In genomic region chr1:23966226-23966625, GRCm38 (mm10) we compare ENCODE assay signal across 18 mouse cellular contexts. TPM values are rescaled to one million over a fixed set of nuclear protein-coding genes. Genes with fewer than 3 reads are reported as not detected.
A peak's percentile ranks its signal among the peaks of the same experiment; 100 is the strongest.
DNase-seq lines count a peak whose midpoint lies in the region; ATAC-seq and TF ChIP-seq lines count a peak whose summit lies in the region.
"Had no signal": no experiment of that assay in that cellular context is flagged by ENCODE, and none has a peak within 500 bp of the region (broad histone marks: within the 10 kb centered on the region; RNA-seq: fewer than 3 reads in every experiment).

No protein-coding gene starts in this region.

- ATAC-seq in heart, embryonic 13.5 days (ENCODE audit: extremely low read depth, insufficient number of reproducible peaks, low FRiP score, low TSS enrichment): no peak
- ATAC-seq in megakaryocyte-erythroid progenitor cell, adult 5-6 weeks (replicated peaks; ENCODE audit: low FRiP score, low TSS enrichment, poor library complexity, severe bottlenecking): peak; percentile 96
- ATAC-seq in frontal cortex, adult (ENCODE audit: low TSS enrichment): no peak
- no peak for ATAC-seq in lung, postnatal 0 days
- ATAC-seq: forebrain, postnatal 0 days; intestine, embryonic 15.5 days; midbrain, embryonic 15.5 days had no signal

- no peak for TF ChIP-seq CTCF in lung, postnatal 0 days (IDR thresholded peaks at IDR 0.05)

- no peak for TF ChIP-seq EP300 in lung, postnatal 0 days (IDR thresholded peaks at IDR 0.05)

- no peaks in the 10 kb centered on the region for H3K9me3 ChIP-seq in heart, embryonic 13.5 days
- no peaks in the 10 kb centered on the region for H3K9me3 ChIP-seq in lung, postnatal 0 days (ENCODE audit: low read length)
- H3K9me3 ChIP-seq: intestine, embryonic 15.5 days; midbrain, embryonic 15.5 days had no signal

- DNase-seq in heart, postnatal 25 days (ENCODE audit: low spot score): no peak
- DNase-seq in NIH3T3 (ENCODE audit: low read depth) (peak; percentile 41), liver (peak; percentile 26)
- no peak for DNase-seq in lung, postnatal 0 days (ENCODE audit: low spot score)
- no peak for DNase-seq in layer of hippocampus, adult 18-20 months (ENCODE audit: low spot score in 2 of 2)
- DNase-seq: adrenal gland, postnatal 14 days; B cell, adult 2 months; forebrain, postnatal 0 days; gastrocnemius, postnatal 14 days; kidney, postnatal 14 days; layer of hippocampus, postnatal 36 days; lung, postnatal 14 days; thymus, adult 18-20 months had no signal

- H3K4me2 ChIP-seq in heart, embryonic 13.5 days: no peak overlapping the region
- no peak overlapping the region for H3K4me2 ChIP-seq in lung, postnatal 0 days (replicated peaks; ENCODE audit: low read depth, low read length)
- H3K4me2 ChIP-seq: intestine, embryonic 15.5 days; midbrain, embryonic 15.5 days had no signal

- H3K4me3 ChIP-seq in heart, embryonic 13.5 days: no peak overlapping the region
- no peak overlapping the region for H3K4me3 ChIP-seq in lung, postnatal 0 days (ENCODE audit: low read depth, low read length)
- H3K4me3 ChIP-seq: intestine, embryonic 15.5 days; midbrain, embryonic 15.5 days had no signal

- H3K27ac ChIP-seq in heart, embryonic 13.5 days (replicated peaks): 0 out of 2 replicates have a peak overlapping the region, but pooled peaks have one; percentile 43
- H3K27ac ChIP-seq in lung, postnatal 0 days (ENCODE audit: low read length): no peak overlapping the region
- H3K27ac ChIP-seq: intestine, embryonic 15.5 days; midbrain, embryonic 15.5 days had no signal

- no peaks in the 10 kb centered on the region for H3K36me3 ChIP-seq in heart, embryonic 13.5 days
- H3K36me3 ChIP-seq in lung, postnatal 0 days (ENCODE audit: insufficient read depth, low read length): no peaks in the 10 kb centered on the region
- H3K36me3 ChIP-seq: intestine, embryonic 15.5 days; midbrain, embryonic 15.5 days had no signal

- H3K9ac ChIP-seq in heart, embryonic 13.5 days: no peak overlapping the region
- no peak overlapping the region for H3K9ac ChIP-seq in lung, postnatal 0 days (replicated peaks; ENCODE audit: low read depth)
- H3K9ac ChIP-seq: forebrain, postnatal 0 days; intestine, embryonic 15.5 days; midbrain, embryonic 15.5 days had no signal

- peaks cover 9% of the 10 kb centered on the region for H3K4me1 ChIP-seq in heart, embryonic 13.5 days
- no peaks in the 10 kb centered on the region for H3K4me1 ChIP-seq in lung, postnatal 0 days (ENCODE audit: insufficient read depth, low read depth, low read length)
- H3K4me1 ChIP-seq: intestine, embryonic 15.5 days; midbrain, embryonic 15.5 days had no signal

- intact Hi-C loops in heart, postnatal 25 days (cut with DNase I): no loop called here

- WGBS in heart, embryonic 13.5 days: 14% methylated on average over 1 of the region's 1 CpGs
- WGBS in lung, postnatal 0 days: 38% methylated on average over 1 of the region's 1 CpGs

- no peaks in the 10 kb centered on the region for H3K27me3 ChIP-seq in heart, embryonic 13.5 days (replicated peaks)
- H3K27me3 ChIP-seq in lung, postnatal 0 days (replicated peaks; ENCODE audit: insufficient read depth, low read length): no peaks in the 10 kb centered on the region
- H3K27me3 ChIP-seq: intestine, embryonic 15.5 days; midbrain, embryonic 15.5 days had no signal

RNA-seq across cellular contexts. Expression of gene Sdhaf4, which starts 39.2 kb away (rescaled TPM):
- 68.6 and 73.2 TPM in 2 replicates for polyA plus RNA-seq in heart, embryonic 13.5 days (2015; fragmentation: Nextera tagmentation; extraction: Ambion mirVana)
- total RNA-seq in heart, postnatal 25 days (2021): 10 to 100 TPM; 80.8 to 90.2 TPM
- 31.9 and 43.0 TPM in 2 replicates for total RNA-seq in megakaryocyte-erythroid progenitor cell, adult 5-6 weeks (2014; fragmentation: Nextera tagmentation)
- total RNA-seq in megakaryocyte-erythroid progenitor cell, adult 5-6 weeks (2017): 19.0 and 26.1 TPM in 2 replicates
- 80.7 and 84.3 TPM in 2 replicates for polyA plus RNA-seq in lung, postnatal 0 days (2015; fragmentation: Nextera tagmentation; extraction: Ambion mirVana)
- 10 to 100 TPM; 50.7 to 54.3 TPM for total RNA-seq in layer of hippocampus, adult 18-20 months (2021)

RNA-seq across cellular contexts. Expression of gene Smap1, which starts 44.1 kb away (rescaled TPM):
- polyA plus RNA-seq in heart, embryonic 13.5 days (2015; fragmentation: Nextera tagmentation; extraction: Ambion mirVana): 30.1 and 35.3 TPM in 2 replicates
- total RNA-seq in heart, postnatal 25 days (2021): 10 to 100 TPM; 21.8 to 22.0 TPM
- 87.1 and 94.7 TPM in 2 replicates for total RNA-seq in megakaryocyte-erythroid progenitor cell, adult 5-6 weeks (2014; fragmentation: Nextera tagmentation)
- total RNA-seq in megakaryocyte-erythroid progenitor cell, adult 5-6 weeks (2017): 46.3 and 52.1 TPM in 2 replicates
- 55.1 and 56.7 TPM in 2 replicates for polyA plus RNA-seq in lung, postnatal 0 days (2015; fragmentation: Nextera tagmentation; extraction: Ambion mirVana)
- 100 to 1,000 TPM; 129 to 140 TPM for total RNA-seq in layer of hippocampus, adult 18-20 months (2021)

Comparison
In these comparisons a context has a peak if more than half of its experiments do, and no peak if none do; other contexts are left out.
1. DNase-seq: peak in NIH3T3 (single experiment) and liver (single experiment); none in heart, postnatal 25 days (single experiment), lung, postnatal 0 days (single experiment) and layer of hippocampus, adult 18-20 months (0 of 2).